Mouse (Mus musculus) midbrain, embryonic 14.5 days (tissue): ENCODE data around the gene Zfp445. TPM values are rescaled to one million over a fixed set of nuclear protein-coding genes. Genes with fewer than 3 reads are reported as not detected.
"Not testable (repeated sequence)": the region's sequence is repeated elsewhere in the genome, so short reads cannot be mapped to it uniquely, and the experiment has no call there.

Experiments
- ATAC-seq: fragments of 200-750 bp; cut with Nextera tagmentation; 2 replicates; pipeline ENCODE4 v1.8.0; 2017; ENCODE audit warnings: moderate number of reproducible peaks, moderate library complexity; ENCODE audit not compliant: low FRiP score, low TSS enrichment
- DNase-seq: peaks from one replicate; pipeline ENCODE4 v3.0.0-alpha.2; 2015
- H3K27ac ChIP-seq: fragments of 300-500 bp; sonication (generic); replicated peaks from 2 replicates; pipeline ENCODE4 v1.5.1; 2014; ENCODE audit warnings: mild to moderate bottlenecking, low read depth, low read length, moderate library complexity
- H3K27me3 ChIP-seq: fragments of 300-500 bp; sonication (generic); 2 replicates; pipeline ENCODE4 v1.6.1; 2014; ENCODE audit warnings: low read length, control low read depth, mixed read lengths; ENCODE audit not compliant: control insufficient read depth, insufficient read depth
- H3K36me3 ChIP-seq: fragments of 300-500 bp; sonication (generic); 2 replicates; pipeline ENCODE4 v1.6.1; 2014; ENCODE audit warnings: low read length, control low read depth; ENCODE audit not compliant: control insufficient read depth, insufficient read depth
- H3K4me1 ChIP-seq: fragments of 300-500 bp; sonication (generic); 2 replicates; pipeline ENCODE4 v1.6.1; 2014; ENCODE audit warnings: mild to moderate bottlenecking, antibody characterized with exemption, low read length, control low read depth; ENCODE audit not compliant: control insufficient read depth, insufficient read depth
- H3K4me2 ChIP-seq: fragments of 300-500 bp; sonication (generic); 2 replicates; pipeline ENCODE4 v1.6.1; 2014; ENCODE audit warnings: mild to moderate bottlenecking, low read length, moderate library complexity
- H3K4me3 ChIP-seq: fragments of 300-500 bp; sonication (generic); replicated peaks from 2 replicates; pipeline ENCODE4 v1.5.1; 2014; ENCODE audit warnings: low read depth, low read length
- H3K9ac ChIP-seq: fragments of 300-500 bp; sonication (generic); replicated peaks from 2 replicates; pipeline ENCODE4 v1.6.1; 2014; ENCODE audit warnings: mild to moderate bottlenecking, low read length, moderate library complexity
- H3K9me3 ChIP-seq: fragments of 300-500 bp; sonication (generic); 2 replicates; pipeline ENCODE4 v1.6.1; 2016; ENCODE audit warnings: low read length, control low read depth, mixed read lengths; ENCODE audit not compliant: control insufficient read depth
- WGBS: fragments of 180-500 bp; shearing (Covaris S2); extraction: QIAGEN DNeasy Blood & Tissue Kit; methylation state at CpG from one replicate; pipeline ENCODE4 v1.1.7; 2014; 5-methylcytosine and 5-hydroxymethylcytosine counted together
- polyA plus RNA-seq: library from polyadenylated mRNA; unstranded; fragments of >200 nt; fragmentation: Nextera tagmentation; extraction: Ambion mirVana; gene quantifications from 2 replicates; pipeline ENCODE4 v1.2.1, GENCODE M21; 2014

The Zfp445 gene
- polyA plus RNA-seq, 1 experiment from 2014 or later = 112 TPM

- peak overlapping the region; percentile 84 for H3K9ac ChIP-seq
- WGBS = 87% methylated on average over 4 of the region's 4 CpGs
Measured at GRCm38 (mm10) chr9:122866192-122866591, 386 bp upstream of the Zfp445 start.

GRCm38 (mm10) chr9:122864848-122865247, 958 bp downstream of the Zfp445 start:
- Histone ChIP-seq H3K27me3 (no peaks in the 10 kb centered on the region), H3K4me3 (peak overlapping the region; percentile 84), H3K4me1 (peaks cover 16% of the 10 kb centered on the region), H3K27ac (no peak overlapping the region), H3K9ac (peak overlapping the region; percentile 84), H3K9me3 (no peaks in the 10 kb centered on the region), H3K36me3 (peaks cover 25% of the 10 kb centered on the region), H3K4me2 (peak overlapping the region; percentile 65)
- ATAC-seq (no peak), DNase-seq (no peak)
- 65% methylated on average over 3 of the region's 3 CpGs for WGBS

More at GRCm38 (mm10) chr9:122866192-122866591, 386 bp upstream of the Zfp445 start:
- Histone ChIP-seq H3K36me3 (peaks cover 11% of the 10 kb centered on the region), H3K9me3 (no peaks in the 10 kb centered on the region), H3K4me1 (peaks cover 16% of the 10 kb centered on the region), H3K27me3 (no peaks in the 10 kb centered on the region), H3K4me2 (peak overlapping the region; percentile 65), H3K27ac (0 out of 2 replicates have a peak overlapping the region, but pooled peaks have one; percentile 79), H3K4me3 (peak overlapping the region; percentile 84)
- ATAC-seq (no peak; the same call in 1 of the 2 replicates), DNase-seq (no peak)

GRCm38 (mm10) chr9:122863731-122864130, 2.1 kb downstream of the Zfp445 start:
- H3K4me1 ChIP-seq = peaks cover 16% of the 10 kb centered on the region
- 90% methylated on average over 2 of the region's 2 CpGs for WGBS
- no peak overlapping the region for H3K9ac ChIP-seq
- H3K9me3 ChIP-seq = peaks cover 6% of the 10 kb centered on the region; the same call in 1 of the 2 replicates
- no peak overlapping the region; the same call in 1 of the 2 replicates for H3K4me2 ChIP-seq
- H3K27ac ChIP-seq = no peak overlapping the region
- no peaks in the 10 kb centered on the region for H3K27me3 ChIP-seq
- ATAC-seq = no peak
- no peak overlapping the region for H3K4me3 ChIP-seq
- no peak for DNase-seq
- peaks cover 36% of the 10 kb centered on the region for H3K36me3 ChIP-seq

DNA sequence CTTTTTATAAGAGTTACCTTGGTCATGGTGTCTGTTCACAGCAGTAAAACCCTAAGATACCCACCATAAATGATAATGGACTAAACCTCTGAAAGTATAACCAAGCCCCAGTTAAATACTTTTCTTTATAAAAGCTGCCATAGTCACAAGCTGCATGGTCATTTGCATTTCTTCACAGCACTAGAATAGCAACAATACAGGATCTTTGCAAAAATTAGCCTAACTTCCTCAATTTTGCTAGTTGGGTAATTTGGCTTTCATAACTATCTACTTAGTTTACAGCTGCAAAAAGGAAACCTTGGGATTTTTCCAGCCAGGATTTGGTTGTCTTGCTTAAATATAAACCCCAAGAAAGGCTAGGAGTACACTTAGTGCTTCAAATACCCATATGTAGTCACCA, 5.1 kb downstream of the Zfp445 start:
- H3K4me1 ChIP-seq = peaks cover 16% of the 10 kb centered on the region
- H3K4me3 ChIP-seq = no peak overlapping the region
- H3K9me3 ChIP-seq = peaks cover 6% of the 10 kb centered on the region; the same call in 1 of the 2 replicates
- no peak overlapping the region for H3K9ac ChIP-seq
- DNase-seq = no peak
- no peak for ATAC-seq
- H3K27me3 ChIP-seq = no peaks in the 10 kb centered on the region
- H3K27ac ChIP-seq = no peak overlapping the region
- peaks cover 63% of the 10 kb centered on the region for H3K36me3 ChIP-seq
- no peak overlapping the region for H3K4me2 ChIP-seq

- DNase-seq (no peak), ATAC-seq (no peak)
- H3K36me3 ChIP-seq = peaks cover 94% of the 10 kb centered on the region
- H3K27me3 ChIP-seq = no peaks in the 10 kb centered on the region
- H3K9me3 ChIP-seq = peaks cover 6% of the 10 kb centered on the region; the same call in 1 of the 2 replicates
- no peak overlapping the region for H3K27ac ChIP-seq
- WGBS = 98% methylated on average over 3 of the region's 3 CpGs
- H3K9ac ChIP-seq = no peak overlapping the region
- no peaks in the 10 kb centered on the region for H3K4me1 ChIP-seq
- no peak overlapping the region for H3K4me3 ChIP-seq
- H3K4me2 ChIP-seq = no peak overlapping the region
Measured at GRCm38 (mm10) chr9:122856716-122857115, 9.1 kb downstream of the Zfp445 start.

DNA sequence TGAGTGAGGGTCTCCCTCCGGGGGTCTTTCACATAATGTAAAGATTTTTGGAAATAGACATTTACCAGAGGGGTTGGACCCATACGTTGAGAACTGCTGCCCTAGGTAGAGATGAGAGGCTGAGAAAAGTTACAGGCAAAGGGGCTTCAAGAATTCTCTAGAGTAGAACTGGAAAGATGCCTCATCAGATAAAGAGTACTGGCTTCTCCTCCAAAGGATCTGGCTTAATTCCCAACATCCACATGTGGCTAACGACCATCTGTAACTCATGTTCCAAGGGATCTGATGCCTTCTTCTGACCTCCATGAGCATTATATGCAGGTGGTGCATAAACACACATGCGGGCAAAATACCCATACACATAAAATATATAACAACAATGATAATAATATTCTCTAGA, 10.2 kb downstream of the Zfp445 start:
- ATAC-seq (no peak), DNase-seq (no peak)
- H3K4me3 ChIP-seq = no peak overlapping the region
- H3K27ac ChIP-seq = no peak overlapping the region
- H3K4me1 ChIP-seq = no peaks in the 10 kb centered on the region
- no peaks in the 10 kb centered on the region for H3K27me3 ChIP-seq
- no peak overlapping the region for H3K9ac ChIP-seq
- WGBS = 96% methylated on average over 4 of the region's 4 CpGs
- peaks cover 6% of the 10 kb centered on the region; the same call in 1 of the 2 replicates for H3K9me3 ChIP-seq
- no peak overlapping the region for H3K4me2 ChIP-seq
- H3K36me3 ChIP-seq = peaks cover 94% of the 10 kb centered on the region

DNA sequence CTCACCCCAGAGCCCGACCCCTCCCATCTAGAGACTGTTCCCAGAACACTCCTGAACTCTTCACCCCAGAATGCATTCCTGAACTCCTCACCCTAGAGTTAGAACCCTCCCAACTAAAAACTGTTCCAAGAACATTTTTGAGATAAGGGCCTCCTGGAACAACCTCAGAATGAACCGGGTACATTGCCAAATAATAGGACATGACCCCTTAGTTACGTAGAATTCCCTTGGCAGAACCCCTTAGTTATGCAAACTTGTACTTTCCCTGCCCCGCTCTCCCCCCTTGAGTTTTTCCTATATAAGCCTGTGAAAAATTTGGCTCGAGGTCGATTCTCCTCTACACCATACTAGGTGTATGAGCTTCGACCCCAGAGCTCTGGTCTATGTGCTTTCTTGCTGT, 10.7 kb downstream of the Zfp445 start:
- not testable (repeated sequence) for H3K4me3 ChIP-seq, H3K27ac ChIP-seq, ATAC-seq, H3K4me2 ChIP-seq, H3K27me3 ChIP-seq, H3K9me3 ChIP-seq, DNase-seq, H3K4me1 ChIP-seq, H3K9ac ChIP-seq
- peaks cover 94% of the 10 kb centered on the region for H3K36me3 ChIP-seq
- 88% methylated on average over 2 of the region's 7 CpGs for WGBS

GRCm38 (mm10) chr9:122854526-122854925, 11.3 kb downstream of the Zfp445 start:
- DNase-seq (no peak), ATAC-seq (no peak)
- Histone ChIP-seq H3K27ac (no peak overlapping the region), H3K4me1 (no peaks in the 10 kb centered on the region), H3K4me3 (no peak overlapping the region), H3K36me3 (peaks cover 94% of the 10 kb centered on the region), H3K9me3 (peaks cover 3% of the 10 kb centered on the region; the same call in 1 of the 2 replicates), H3K4me2 (no peak overlapping the region), H3K9ac (no peak overlapping the region), H3K27me3 (no peaks in the 10 kb centered on the region)
- 95% methylated on average over 7 of the region's 7 CpGs for WGBS

DNA sequence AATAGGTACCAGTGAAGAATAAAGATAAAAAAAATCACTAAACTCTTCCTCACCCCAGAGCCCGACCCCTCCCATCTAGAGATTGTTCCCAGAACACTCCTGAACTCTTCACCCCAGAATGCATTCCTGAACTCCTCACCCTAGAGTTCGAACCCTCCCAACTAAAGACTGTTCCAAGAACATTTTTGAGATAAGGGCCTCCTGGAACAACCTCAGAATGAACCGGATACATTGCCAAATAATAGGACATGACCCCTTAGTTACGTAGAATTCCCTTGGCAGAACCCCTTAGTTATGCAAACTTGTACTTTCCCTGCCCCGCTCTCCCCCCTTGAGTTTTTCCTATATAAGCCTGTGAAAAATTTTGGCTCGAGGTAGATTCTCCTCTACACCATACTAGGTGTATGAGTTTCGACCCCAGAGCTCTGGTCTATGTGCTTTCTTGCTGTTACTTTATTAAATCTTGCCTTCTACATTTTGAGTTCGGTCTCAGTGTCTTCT, 17.9 kb downstream of the Zfp445 start:
- not testable (repeated sequence) for H3K4me2 ChIP-seq, H3K27ac ChIP-seq, H3K9ac ChIP-seq, H3K4me1 ChIP-seq, ATAC-seq, DNase-seq, H3K4me3 ChIP-seq, H3K9me3 ChIP-seq, H3K27me3 ChIP-seq
- WGBS = 90% methylated on average over 7 of the region's 8 CpGs
- H3K36me3 ChIP-seq = peaks cover 45% of the 10 kb centered on the region
